Comparison of ENCODE assay signal across 11 mouse cellular contexts in genomic region chr2:90639747-90640699, GRCm38 (mm10). TPM values are rescaled to one million over a fixed set of nuclear protein-coding genes. Genes with fewer than 3 reads are reported as not detected.
DNase-seq lines count a peak whose midpoint lies in the region; ATAC-seq and TF ChIP-seq lines count a peak whose summit lies in the region.
"Had no signal": no experiment of that assay in that cellular context is flagged by ENCODE, and none has a peak within 500 bp of the region (broad histone marks: within the 10 kb centered on the region; RNA-seq: fewer than 3 reads in every experiment).

No protein-coding gene starts in this region.

- no peak overlapping the region for H3K27ac ChIP-seq in midbrain, embryonic 13.5 days
- no peak overlapping the region for H3K27ac ChIP-seq in midbrain, embryonic 15.5 days
- H3K27ac ChIP-seq in kidney, adult 2 months (ENCODE audit: insufficient read depth, low read depth, low read length) = no peak overlapping the region
- no peak overlapping the region for H3K27ac ChIP-seq in stomach, postnatal 0 days (replicated peaks)
- H3K27ac ChIP-seq: embryonic facial prominence, embryonic 12.5 days; gastrocnemius, adult 2 months; liver, embryonic 14.5 days had no signal

- peak; percentile 10 for DNase-seq in adrenal gland, adult 8-10 months
- no peak for DNase-seq in adrenal gland, adult 18-20 months (ENCODE audit: low spot score in 2 of 2)
- DNase-seq in kidney, adult 2 months = peak; percentile 67
- DNase-seq in stomach, postnatal 0 days (ENCODE audit: low spot score) = peak; percentile 65
- DNase-seq in embryo, embryonic 10.5 days (ENCODE audit: low spot score) = no peak
- no peak for DNase-seq in layer of hippocampus, postnatal 36 days
- DNase-seq: gastrocnemius, adult 2 months had no signal

- ATAC-seq in midbrain, embryonic 13.5 days = 0 out of 2 replicates have a peak, but pooled peaks have one; percentile 48
- ATAC-seq in midbrain, embryonic 15.5 days (replicated peaks) = no peak
- ATAC-seq in stomach, postnatal 0 days (ENCODE audit: low FRiP score, low TSS enrichment) = peak; percentile 73

- no peaks in the 10 kb centered on the region for H3K9me3 ChIP-seq in midbrain, embryonic 13.5 days
- no peaks in the 10 kb centered on the region for H3K9me3 ChIP-seq in midbrain, embryonic 15.5 days
- H3K9me3 ChIP-seq in stomach, postnatal 0 days (ENCODE audit: control insufficient read depth, low read length) = no peaks in the 10 kb centered on the region
- H3K9me3 ChIP-seq: embryonic facial prominence, embryonic 12.5 days had no signal

- TF ChIP-seq EP300 in stomach, postnatal 0 days (optimal IDR thresholded peaks at IDR 0.05) = no peak

- no peak overlapping the region for H3K9ac ChIP-seq in midbrain, embryonic 13.5 days (replicated peaks)
- no peak overlapping the region for H3K9ac ChIP-seq in midbrain, embryonic 15.5 days
- H3K9ac ChIP-seq in stomach, postnatal 0 days (ENCODE audit: low read length) = no peak overlapping the region
- H3K9ac ChIP-seq: embryonic facial prominence, embryonic 12.5 days; liver, embryonic 14.5 days had no signal

- no peak for TF ChIP-seq CTCF in kidney, adult 2 months (conservative IDR thresholded peaks at IDR 0.05; ENCODE audit: insufficient read depth, insufficient read length, low read depth, low read length)
- TF ChIP-seq CTCF in stomach, postnatal 0 days (IDR thresholded peaks at IDR 0.05; ENCODE audit: low read depth) = no peak

- TF ChIP-seq POLR2A in kidney, adult 2 months (IDR thresholded peaks at IDR 0.05; ENCODE audit: low read depth, low read length) = no peak

- 73% methylated on average over 5 of the region's 5 CpGs for WGBS in midbrain, embryonic 13.5 days
- 65% methylated on average over 5 of the region's 5 CpGs for WGBS in midbrain, embryonic 15.5 days
- 44% methylated on average over 5 of the region's 5 CpGs for WGBS in kidney, adult 2 months
- 38% methylated on average over 5 of the region's 5 CpGs for WGBS in stomach, postnatal 0 days

- H3K4me2 ChIP-seq in midbrain, embryonic 13.5 days (replicated peaks) = no peak overlapping the region
- H3K4me2 ChIP-seq in midbrain, embryonic 15.5 days = no peak overlapping the region
- no peak overlapping the region for H3K4me2 ChIP-seq in stomach, postnatal 0 days (replicated peaks; ENCODE audit: low read depth)
- H3K4me2 ChIP-seq: embryonic facial prominence, embryonic 12.5 days had no signal

- H3K36me3 ChIP-seq in midbrain, embryonic 13.5 days = no peaks in the 10 kb centered on the region
- H3K36me3 ChIP-seq in midbrain, embryonic 15.5 days (replicated peaks) = no peaks in the 10 kb centered on the region
- no peaks in the 10 kb centered on the region for H3K36me3 ChIP-seq in kidney, adult 2 months (ENCODE audit: control insufficient read depth, insufficient read depth, low read length)
- H3K36me3 ChIP-seq in stomach, postnatal 0 days (ENCODE audit: control insufficient read depth, insufficient read depth, low read length) = no peaks in the 10 kb centered on the region
- H3K36me3 ChIP-seq: embryonic facial prominence, embryonic 12.5 days had no signal

- H3K4me3 ChIP-seq in midbrain, embryonic 13.5 days (replicated peaks) = no peak overlapping the region
- no peak overlapping the region for H3K4me3 ChIP-seq in midbrain, embryonic 15.5 days
- no peak overlapping the region for H3K4me3 ChIP-seq in kidney, adult 2 months (ENCODE audit: insufficient read depth, low read depth, low read length)
- no peak overlapping the region for H3K4me3 ChIP-seq in stomach, postnatal 0 days (ENCODE audit: low read depth, low read length)
- H3K4me3 ChIP-seq: embryonic facial prominence, embryonic 12.5 days; gastrocnemius, adult 2 months had no signal

- peaks cover 7% of the 10 kb centered on the region for H3K4me1 ChIP-seq in midbrain, embryonic 13.5 days (replicated peaks)
- no peaks in the 10 kb centered on the region for H3K4me1 ChIP-seq in midbrain, embryonic 15.5 days
- peaks cover 3% of the 10 kb centered on the region; the same call in 1 of the 2 replicates for H3K4me1 ChIP-seq in kidney, adult 2 months (ENCODE audit: control insufficient read depth, insufficient read depth, low read length)
- no peaks in the 10 kb centered on the region for H3K4me1 ChIP-seq in stomach, postnatal 0 days (replicated peaks; ENCODE audit: control insufficient read depth, insufficient read depth)
- H3K4me1 ChIP-seq: embryonic facial prominence, embryonic 12.5 days had no signal

- H3K27me3 ChIP-seq in midbrain, embryonic 13.5 days = no peaks in the 10 kb centered on the region
- H3K27me3 ChIP-seq in midbrain, embryonic 15.5 days (replicated peaks) = no peaks in the 10 kb centered on the region
- H3K27me3 ChIP-seq in kidney, adult 2 months (replicated peaks; ENCODE audit: control insufficient read depth, insufficient read depth, low read length) = no peaks in the 10 kb centered on the region
- no peaks in the 10 kb centered on the region for H3K27me3 ChIP-seq in stomach, postnatal 0 days (ENCODE audit: control insufficient read depth, insufficient read depth, low read length)
- H3K27me3 ChIP-seq: embryonic facial prominence, embryonic 12.5 days had no signal

RNA-seq across cellular contexts. Expression of gene Nup160, which starts 37.0 kb away (rescaled TPM):
- total RNA-seq in adrenal gland, adult 8-10 months (2022) = 10 to 100 TPM; 19.8 to 33.5 (median 23.4) TPM
- 10 to 100 TPM; 13.2 to 14.7 TPM for total RNA-seq in adrenal gland, adult 18-20 months (2021)
- 26.8 and 28.8 TPM in 2 replicates for polyA plus RNA-seq in midbrain, embryonic 13.5 days (2015; fragmentation: Nextera tagmentation; extraction: Ambion mirVana)
- 25.1 and 28.9 TPM in 2 replicates for polyA plus RNA-seq in midbrain, embryonic 15.5 days (2015; fragmentation: Nextera tagmentation; extraction: Ambion mirVana)
- 4.9 and 5.2 TPM in 2 replicates for polyA plus RNA-seq in kidney, adult 2 months (2012; rRNA removed)
- 8.1 and 8.4 TPM in 2 replicates for polyA plus RNA-seq in stomach, postnatal 0 days (2015; fragmentation: Nextera tagmentation; extraction: Ambion mirVana)
- total RNA-seq in layer of hippocampus, postnatal 36 days (2021) = 10 to 100 TPM; 17.7 to 18.1 TPM

RNA-seq across cellular contexts. Expression of gene Ptprj, which starts 59.6 kb away (rescaled TPM):
- 10 to 100 TPM; 13.5 to 33.1 (median 23.3) TPM for total RNA-seq in adrenal gland, adult 8-10 months (2022)
- 10 to 100 TPM; 15.0 to 18.1 TPM for total RNA-seq in adrenal gland, adult 18-20 months (2021)
- 3.0 and 3.1 TPM in 2 replicates for polyA plus RNA-seq in midbrain, embryonic 13.5 days (2015; fragmentation: Nextera tagmentation; extraction: Ambion mirVana)
- polyA plus RNA-seq in midbrain, embryonic 15.5 days (2015; fragmentation: Nextera tagmentation; extraction: Ambion mirVana) = 5.9 and 6.1 TPM in 2 replicates
- polyA plus RNA-seq in kidney, adult 2 months (2012; rRNA removed) = 18.9 and 23.2 TPM in 2 replicates
- 2.1 and 2.2 TPM in 2 replicates for polyA plus RNA-seq in stomach, postnatal 0 days (2015; fragmentation: Nextera tagmentation; extraction: Ambion mirVana)
- 100 to 1,000 TPM; 114 to 131 TPM for total RNA-seq in layer of hippocampus, postnatal 36 days (2021)

Comparison
In these comparisons a context has a peak if more than half of its experiments do, and no peak if none do; other contexts are left out.
1. DNase-seq: peak in adrenal gland, adult 8-10 months (single experiment), kidney, adult 2 months (single experiment) and stomach, postnatal 0 days (single experiment); none in adrenal gland, adult 18-20 months (0 of 2), embryo, embryonic 10.5 days (single experiment) and layer of hippocampus, postnatal 36 days (0 of 2).